Mouse (Mus musculus) cortical plate, adult 2 months (tissue): ENCODE measurements around the gene Rhbg.

Experiments used
- CTCF ChIP-seq: fragments of 200-500 bp; IDR thresholded peaks from 2 replicates; pipeline ENCODE4 v1.5.1; 2011; ENCODE audit warnings: mild to moderate bottlenecking, control low read depth, low read length; ENCODE audit not compliant: insufficient read depth; ENCODE audit errors: extremely low read depth
- POLR2A ChIP-seq: fragments of 200-500 bp; IDR thresholded peaks from 2 replicates; pipeline ENCODE4 v1.6.1; 2011; ENCODE audit warnings: mild to moderate bottlenecking, low read length, control low read depth; ENCODE audit not compliant: insufficient read depth; ENCODE audit errors: extremely low read depth

- TF ChIP-seq CTCF (no peak), POLR2A (no peak)
Measured at GRCm38 (mm10) chr3:88199541-88200110, 54.9 kb downstream of the Rhbg start.
